Mouse (Mus musculus) liver, embryonic 14.5 days (tissue): ENCODE measurements around the gene Nfia.

Experiments used
- CTCF ChIP-seq: IDR thresholded peaks from 2 replicates; pipeline ENCODE4 v1.5.1; 2016; ENCODE audit warnings: antibody characterized with exemption, low read depth, control low read depth
- EP300 ChIP-seq: IDR thresholded peaks from 2 replicates; pipeline ENCODE4 v1.6.1; 2016; ENCODE audit warnings: antibody characterized with exemption, low read depth

GRCm38 (mm10) chr4:98126003-98126677 is 353.6 kb downstream of the Nfia start:
- no peak for TF ChIP-seq CTCF
- TF ChIP-seq EP300: no peak
